Mouse (Mus musculus): ENCODE measurements at regions not wholly inside any gene's neighbourhood (a gene's known extent, or its start where the extent isn't known, plus 50 kb on each side); places are given as distances from the start of the nearest gene placed in this dataset.
"Not testable (repeated sequence)": the region's sequence is repeated elsewhere in the genome, so short reads cannot be mapped to it uniquely, and the experiment has no call there.

GRCm38 (mm10) chr11:92228855-92229254 is 651.5 kb upstream of the Kif2b start:
- DNase-seq, result no peak

DNA sequence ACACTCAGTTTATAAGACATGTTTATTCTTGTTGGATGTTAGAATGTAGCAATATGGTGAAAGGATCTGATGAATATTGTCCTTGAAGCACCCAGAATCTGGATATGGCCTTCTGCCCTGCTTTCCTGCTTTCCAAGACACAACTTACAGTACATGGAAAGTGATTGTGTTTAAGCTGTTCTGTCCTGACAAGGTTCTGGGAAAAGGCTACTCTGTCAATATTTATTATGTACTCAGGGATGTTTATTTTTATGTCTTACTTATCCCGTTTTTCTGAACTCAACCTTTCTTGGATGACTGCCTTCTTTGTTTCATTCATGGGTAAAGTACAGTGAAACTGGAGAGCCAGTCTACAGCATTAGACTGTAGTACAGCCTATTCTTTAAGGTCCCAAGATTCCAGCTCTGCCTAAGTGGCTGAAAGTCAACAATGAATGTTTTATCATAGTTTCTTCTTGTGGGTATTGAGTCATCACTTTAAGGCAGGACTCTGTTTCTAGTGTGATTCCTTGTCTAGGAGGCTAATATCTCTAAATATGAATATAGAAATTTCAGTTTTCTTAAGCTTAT is 631.7 kb upstream of the Kif2b start:
- no peak for DNase-seq

GRCm38 (mm10) chr11:92178393-92178792 is 601.0 kb upstream of the Kif2b start:
- not testable (repeated sequence) for DNase-seq

- no peak for DNase-seq
These were observed 575.8 kb upstream of the Kif2b start for GRCm38 (mm10) chr11:92153124-92153523.

GRCm38 (mm10) chr11:92135677-92136076 is 558.3 kb upstream of the Kif2b start:
- DNase-seq, result peak; percentile 9

GRCm38 (mm10) chr11:92134891-92135590 is 557.7 kb upstream of the Kif2b start:
- DNase-seq, result no peak

GRCm38 (mm10) chr11:92084766-92085165 is 507.4 kb upstream of the Kif2b start:
- DNase-seq, result no peak

DNA sequence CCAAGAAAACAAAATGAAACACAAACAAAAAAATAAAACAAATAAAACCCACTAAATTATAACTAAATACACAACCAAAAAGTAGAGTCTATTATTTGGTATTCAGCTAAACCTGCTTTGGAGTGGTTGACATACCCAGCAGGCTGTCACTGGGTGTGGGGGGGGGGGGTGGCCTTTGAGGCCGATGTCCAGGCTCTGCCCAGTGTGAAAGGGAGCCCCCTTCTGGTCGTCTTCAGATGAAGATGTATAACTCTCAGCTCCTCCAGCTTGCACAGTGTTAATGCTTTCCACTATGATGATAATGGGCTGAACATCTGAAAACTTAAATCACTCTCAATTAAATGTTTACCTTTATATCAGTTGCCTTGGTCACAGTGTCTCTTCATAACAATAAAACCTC is 464.3 kb upstream of the Kif2b start:
- peak; percentile 39 for DNase-seq

- DNase-seq, result no peak
These were observed 462.8 kb upstream of the Kif2b start for GRCm38 (mm10) chr11:92040161-92040560.

- no peak for DNase-seq
These were observed 441.1 kb upstream of the Kif2b start for GRCm38 (mm10) chr11:92018419-92018818.

DNA sequence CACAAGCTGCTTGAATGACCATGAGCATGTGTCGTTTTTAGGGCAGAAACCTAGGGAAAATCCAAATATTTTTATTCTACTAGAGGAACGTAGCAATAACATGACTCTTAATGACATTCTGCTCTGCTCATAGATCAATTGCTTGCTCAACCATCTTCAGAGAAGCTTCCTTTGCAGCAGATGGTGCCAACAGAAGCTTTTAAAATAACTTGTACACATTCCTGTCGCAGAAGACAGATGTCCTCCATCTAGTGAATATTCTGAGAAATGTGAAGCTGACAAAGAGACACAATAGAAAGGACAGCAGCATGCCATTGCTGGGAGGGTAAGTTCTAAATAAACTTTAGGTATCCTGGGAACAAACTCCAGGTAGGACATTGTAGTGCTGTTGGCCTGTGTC is 433.9 kb upstream of the Kif2b start:
- no peak for DNase-seq

DNA sequence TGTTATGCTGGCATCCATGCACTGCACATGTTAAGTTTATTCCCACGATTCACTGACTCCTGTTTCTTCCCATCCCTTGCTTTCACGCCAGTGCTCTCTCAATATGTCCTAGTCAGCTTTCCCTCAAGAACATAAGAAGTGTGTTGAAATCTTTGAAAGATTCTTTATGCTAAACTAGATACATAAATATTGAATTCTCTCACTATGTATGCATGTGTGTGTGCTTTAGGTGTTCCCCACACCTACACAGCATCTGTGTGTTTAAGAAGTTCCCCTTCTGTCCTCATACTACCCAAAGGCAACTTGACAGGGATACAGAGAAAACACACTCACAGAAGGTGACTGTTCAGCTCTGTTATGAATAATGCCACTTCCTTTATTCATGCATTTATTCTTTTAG is 418.2 kb upstream of the Kif2b start:
- DNase-seq, result no peak

- no peak for DNase-seq
These were observed 392.2 kb upstream of the Kif2b start for GRCm38 (mm10) chr11:91969531-91969930.

DNA sequence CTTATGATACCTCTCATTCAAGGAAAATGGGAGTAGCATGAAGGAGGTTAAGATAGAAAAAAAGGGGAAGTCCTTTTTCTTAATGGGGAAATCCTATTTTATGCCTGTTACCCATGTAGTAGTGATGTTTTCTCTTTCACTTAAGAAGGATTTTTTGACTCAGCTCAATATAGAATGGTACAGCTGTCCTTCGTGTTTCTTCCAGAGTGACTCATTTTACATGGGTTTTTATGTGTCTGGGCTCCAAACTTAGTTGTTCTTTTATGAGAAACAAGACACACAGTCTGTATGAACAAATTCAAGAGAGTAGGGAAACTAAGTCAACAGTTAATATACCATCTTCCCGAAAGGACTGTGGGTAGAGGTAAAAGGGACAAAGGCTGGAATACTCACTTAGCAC is 367.0 kb upstream of the Kif2b start:
- no peak for DNase-seq
